Mouse (Mus musculus) liver, postnatal 0 days (tissue): ENCODE measurements around the gene Gm20532. TPM values are rescaled to one million over a fixed set of nuclear protein-coding genes. Genes with fewer than 3 reads are reported as not detected.
A peak's percentile ranks its signal among the peaks of the same experiment; 100 is the strongest.

Experiments
- ATAC-seq: fragments of 200-750 bp; cut with Nextera tagmentation; 2 replicates; pipeline ENCODE4 v1.8.0; 2017; ENCODE audit warnings: mild to moderate bottlenecking, moderate library complexity
- DNase-seq: peaks from one replicate; pipeline ENCODE4 v3.0.0-alpha.2; 2016
- H3K27ac ChIP-seq: fragments of 300-500 bp; sonication (generic); 2 replicates; pipeline ENCODE4 v1.5.1; 2014; ENCODE audit warnings: antibody characterized with exemption, moderate library complexity, mild to moderate bottlenecking, low read depth
- H3K27me3 ChIP-seq: fragments of 300-500 bp; sonication (generic); 2 replicates; pipeline ENCODE4 v1.6.1; 2014; ENCODE audit warnings: low read length, control low read depth, mixed read lengths; ENCODE audit not compliant: insufficient read depth
- H3K36me3 ChIP-seq: fragments of 300-500 bp; sonication (generic); replicated peaks from 2 replicates; pipeline ENCODE4 v1.6.1; 2014; ENCODE audit warnings: mild to moderate bottlenecking, control low read depth, low read length, moderate library complexity, mixed read lengths; ENCODE audit not compliant: insufficient read depth
- H3K4me1 ChIP-seq: fragments of 300-500 bp; sonication (generic); 2 replicates; pipeline ENCODE4 v1.6.1; 2014; ENCODE audit warnings: antibody characterized with exemption, mild to moderate bottlenecking, control low read depth; ENCODE audit not compliant: insufficient read depth
- H3K4me2 ChIP-seq: fragments of 300-500 bp; sonication (generic); 2 replicates; pipeline ENCODE4 v1.6.1; 2014; ENCODE audit warnings: low read depth, mild to moderate bottlenecking, low read length, moderate library complexity, mixed read lengths
- H3K4me3 ChIP-seq: fragments of 300-500 bp; sonication (generic); 2 replicates; pipeline ENCODE4 v1.5.1; 2014; ENCODE audit warnings: low read depth, low read length
- H3K9ac ChIP-seq: fragments of 300-500 bp; sonication (generic); replicated peaks from 2 replicates; pipeline ENCODE4 v1.6.1; 2014; ENCODE audit warnings: mild to moderate bottlenecking, moderate library complexity
- H3K9me3 ChIP-seq: fragments of 300-500 bp; sonication (generic); 2 replicates; pipeline ENCODE4 v1.6.1; 2016; ENCODE audit warnings: mild to moderate bottlenecking, control low read depth, low read length, mixed read lengths
- CTCF ChIP-seq: sonication (generic); IDR thresholded peaks from 2 replicates; pipeline ENCODE4 v1.5.1; 2016; ENCODE audit warnings: antibody characterized with exemption, low read depth
- EP300 ChIP-seq: IDR thresholded peaks from 2 replicates; pipeline ENCODE4 v1.6.1; 2016; ENCODE audit warnings: antibody characterized with exemption, low read depth, mild to moderate bottlenecking
- WGBS: fragments of 180-500 bp; shearing (Covaris S2); extraction: QIAGEN DNeasy Blood & Tissue Kit; methylation state at CpG from one replicate; pipeline ENCODE4 v1.1.7; 2014; ENCODE audit not compliant: insufficient replicate concordance; 5-methylcytosine and 5-hydroxymethylcytosine counted together
- polyA plus RNA-seq: library from polyadenylated mRNA; unstranded; fragments of >200 nt; fragmentation: Nextera tagmentation; extraction: Ambion mirVana; gene quantifications from 2 replicates; pipeline ENCODE4 v1.2.1, GENCODE M21; 2015

Gene Gm20532
- polyA plus RNA-seq, 1 experiment from 2014 or later: not detected

DNA sequence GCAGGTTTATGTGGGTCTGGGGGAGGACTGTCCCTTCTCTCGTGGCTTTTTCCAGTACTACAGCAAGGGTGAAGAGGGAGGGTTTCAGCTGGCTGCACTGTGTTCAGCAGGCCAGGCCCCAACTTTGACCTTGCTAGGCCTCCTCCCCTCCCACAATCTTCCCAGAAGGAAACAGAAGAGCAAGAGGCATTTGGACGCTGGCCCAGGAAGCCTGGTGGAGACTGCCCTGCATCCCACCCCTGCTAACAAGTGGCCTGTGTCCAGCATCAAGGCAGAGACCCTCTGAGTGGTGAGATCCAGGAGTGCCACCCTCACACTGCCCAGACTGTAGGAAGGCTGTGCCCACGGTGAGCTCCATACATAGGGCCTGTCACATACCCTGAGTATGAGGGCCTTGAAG lies 42.2 kb upstream of the Gm20532 start:
- DNase-seq (peak; percentile 36), ATAC-seq (peak; percentile 40)
- peak overlapping the region; percentile 18; the same call in 1 of the 2 replicates for H3K27ac ChIP-seq
- TF ChIP-seq CTCF (no peak), EP300 (no peak)
- no peaks in the 10 kb centered on the region for H3K36me3 ChIP-seq
- H3K9me3 ChIP-seq: no peaks in the 10 kb centered on the region
- peaks cover 12% of the 10 kb centered on the region for H3K4me1 ChIP-seq
- WGBS: 47% methylated on average over 3 of the region's 3 CpGs
- no peaks in the 10 kb centered on the region for H3K27me3 ChIP-seq
- H3K9ac ChIP-seq: no peak overlapping the region
- no peak overlapping the region for H3K4me3 ChIP-seq
- H3K4me2 ChIP-seq: no peak overlapping the region

DNA sequence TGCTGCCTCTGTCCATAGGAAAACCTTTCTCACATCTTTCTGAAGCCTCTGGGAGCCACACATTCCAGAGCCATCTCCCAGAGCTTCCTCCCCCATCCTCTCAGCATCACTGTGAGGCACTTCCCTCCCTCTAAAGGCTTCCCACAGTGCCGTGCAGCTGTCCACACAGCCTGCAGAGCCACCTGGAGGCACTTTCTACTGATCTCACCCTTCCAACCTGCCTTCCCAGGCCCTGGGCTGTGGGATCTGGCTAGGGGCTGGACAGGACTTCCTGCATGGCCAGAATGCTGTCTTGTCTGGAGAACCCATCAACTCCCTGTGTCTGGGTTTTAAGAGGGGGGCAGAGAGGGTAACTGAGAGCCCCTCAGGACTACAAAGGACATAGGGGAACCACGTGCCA lies 39.0 kb upstream of the Gm20532 start:
- no peaks in the 10 kb centered on the region for H3K27me3 ChIP-seq
- DNase-seq: no peak
- TF ChIP-seq CTCF (peak; percentile 49), EP300 (no peak)
- no peaks in the 10 kb centered on the region for H3K9me3 ChIP-seq
- no peak overlapping the region for H3K4me2 ChIP-seq
- no peak overlapping the region for H3K4me3 ChIP-seq
- no peak for ATAC-seq
- WGBS: 37% methylated on average over 2 of the region's 2 CpGs
- H3K4me1 ChIP-seq: peaks cover 34% of the 10 kb centered on the region
- no peaks in the 10 kb centered on the region for H3K36me3 ChIP-seq
- no peak overlapping the region for H3K27ac ChIP-seq
- no peak overlapping the region for H3K9ac ChIP-seq

DNA sequence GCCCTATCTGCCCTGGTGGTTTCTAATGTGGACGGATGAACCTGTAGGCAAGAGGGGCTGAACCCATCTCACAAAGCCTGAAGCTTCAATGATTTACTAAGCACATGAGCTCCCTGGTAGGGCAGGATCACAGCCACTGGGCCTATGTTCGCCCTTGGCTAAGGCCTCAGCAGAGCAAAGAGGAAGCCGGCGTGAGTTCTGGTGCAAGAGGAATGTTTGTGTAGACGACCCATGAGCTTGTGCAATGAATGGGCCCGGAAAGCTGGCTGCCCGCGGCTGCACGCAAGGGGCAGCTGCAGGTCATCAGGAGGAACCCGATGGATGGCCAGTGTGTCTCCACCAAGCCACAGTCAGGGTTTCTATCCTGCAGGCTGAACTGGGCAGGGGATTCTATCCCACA lies 36.6 kb upstream of the Gm20532 start:
- peak; percentile 94 for ATAC-seq
- 20% methylated on average over 10 of the region's 10 CpGs for WGBS
- TF ChIP-seq CTCF: no peak
- TF ChIP-seq EP300: peak; percentile 30; the same call in 1 of the 2 replicates
- H3K4me2 ChIP-seq: no peak overlapping the region
- no peaks in the 10 kb centered on the region for H3K27me3 ChIP-seq
- peaks cover 54% of the 10 kb centered on the region for H3K4me1 ChIP-seq
- peak; percentile 79 for DNase-seq
- no peaks in the 10 kb centered on the region for H3K9me3 ChIP-seq
- H3K9ac ChIP-seq: no peak overlapping the region
- H3K4me3 ChIP-seq: no peak overlapping the region
- H3K27ac ChIP-seq: peak overlapping the region; percentile 80
- no peaks in the 10 kb centered on the region for H3K36me3 ChIP-seq

DNA sequence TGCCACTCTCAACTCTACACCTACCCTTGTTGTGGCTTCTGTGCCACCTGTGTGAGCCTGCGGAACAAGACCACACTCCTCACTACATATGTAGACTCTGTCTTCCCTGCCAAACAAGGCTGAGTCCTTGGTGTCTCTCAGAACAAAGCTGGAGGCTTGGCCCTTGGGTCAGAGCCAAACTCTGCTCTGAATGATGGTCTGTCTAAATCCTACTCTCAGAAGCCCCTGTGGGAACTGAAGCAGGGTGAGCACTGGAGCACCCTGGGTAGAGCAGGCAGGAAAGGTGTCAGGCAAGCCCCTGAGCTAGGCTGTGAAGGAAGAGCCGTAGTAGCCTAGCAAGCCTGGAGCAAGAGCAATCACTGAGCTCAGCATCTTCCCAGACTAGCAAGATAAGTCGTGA lies 36.2 kb upstream of the Gm20532 start:
- DNase-seq (no peak), ATAC-seq (0 out of 2 replicates have a peak, but pooled peaks have one; percentile 3)
- H3K4me3 ChIP-seq: no peak overlapping the region
- TF ChIP-seq EP300: no peak
- no peak for TF ChIP-seq CTCF
- H3K27ac ChIP-seq: peak overlapping the region; percentile 78
- no peaks in the 10 kb centered on the region for H3K9me3 ChIP-seq
- no peak overlapping the region for H3K9ac ChIP-seq
- peaks cover 58% of the 10 kb centered on the region for H3K4me1 ChIP-seq
- no peaks in the 10 kb centered on the region for H3K27me3 ChIP-seq
- 51% methylated on average over 3 of the region's 3 CpGs for WGBS
- H3K4me2 ChIP-seq: no peak overlapping the region
- H3K36me3 ChIP-seq: no peaks in the 10 kb centered on the region

DNA sequence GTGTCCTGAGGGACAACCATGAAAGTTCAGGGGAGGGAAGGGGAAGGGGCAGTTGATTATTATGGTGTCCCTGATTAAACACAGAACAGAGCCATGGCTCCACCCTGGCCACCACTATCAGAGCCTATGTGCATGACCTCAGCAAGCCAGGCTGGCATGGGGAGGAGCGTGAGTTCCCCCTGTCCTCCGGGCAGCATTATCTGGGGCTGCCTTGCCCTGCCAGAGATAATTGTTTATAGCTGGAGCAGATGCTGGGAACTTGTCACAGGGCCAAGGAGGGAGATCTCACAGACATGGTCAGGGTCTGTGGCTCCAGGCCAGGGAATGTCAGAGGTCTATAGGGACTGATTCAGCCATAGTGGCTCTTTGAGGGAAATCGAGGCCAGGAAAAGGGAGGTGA lies 35.7 kb upstream of the Gm20532 start:
- Histone ChIP-seq H3K4me2 (no peak overlapping the region), H3K36me3 (no peaks in the 10 kb centered on the region), H3K27me3 (no peaks in the 10 kb centered on the region), H3K9me3 (no peaks in the 10 kb centered on the region), H3K4me1 (peaks cover 63% of the 10 kb centered on the region), H3K9ac (no peak overlapping the region), H3K4me3 (no peak overlapping the region), H3K27ac (peak overlapping the region; percentile 57; the same call in 1 of the 2 replicates)
- TF ChIP-seq CTCF: no peak
- TF ChIP-seq EP300: no peak
- no peak for DNase-seq
- ATAC-seq: no peak
- 56% methylated on average over 3 of the region's 3 CpGs for WGBS

DNA sequence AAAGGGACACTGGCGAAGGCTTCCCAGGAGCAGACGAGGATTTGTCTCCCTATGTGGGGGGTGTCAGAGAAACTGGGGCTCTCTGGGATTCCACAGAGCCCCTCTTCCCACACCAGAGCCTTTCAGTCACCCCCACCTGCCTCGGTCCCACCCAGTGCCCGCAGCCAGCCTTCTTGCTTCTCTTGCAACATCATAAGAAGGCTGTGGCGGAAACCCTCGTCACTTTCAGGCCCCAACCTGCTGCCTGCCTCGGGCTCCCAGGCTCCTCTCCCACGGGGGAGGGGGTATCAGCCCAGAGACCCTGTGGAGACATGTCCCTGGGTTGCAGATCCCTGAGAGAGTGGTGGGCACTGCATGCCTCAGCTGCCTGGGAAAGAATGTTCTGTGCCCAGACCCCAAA lies 35.0 kb upstream of the Gm20532 start:
- TF ChIP-seq EP300: no peak
- TF ChIP-seq CTCF: no peak
- Histone ChIP-seq H3K4me2 (no peak overlapping the region), H3K9ac (no peak overlapping the region), H3K27me3 (no peaks in the 10 kb centered on the region), H3K36me3 (no peaks in the 10 kb centered on the region), H3K4me3 (no peak overlapping the region), H3K4me1 (peaks cover 69% of the 10 kb centered on the region), H3K9me3 (no peaks in the 10 kb centered on the region), H3K27ac (peak overlapping the region; percentile 57)
- ATAC-seq (no peak), DNase-seq (no peak)
- 37% methylated on average over 8 of the region's 8 CpGs for WGBS

DNA sequence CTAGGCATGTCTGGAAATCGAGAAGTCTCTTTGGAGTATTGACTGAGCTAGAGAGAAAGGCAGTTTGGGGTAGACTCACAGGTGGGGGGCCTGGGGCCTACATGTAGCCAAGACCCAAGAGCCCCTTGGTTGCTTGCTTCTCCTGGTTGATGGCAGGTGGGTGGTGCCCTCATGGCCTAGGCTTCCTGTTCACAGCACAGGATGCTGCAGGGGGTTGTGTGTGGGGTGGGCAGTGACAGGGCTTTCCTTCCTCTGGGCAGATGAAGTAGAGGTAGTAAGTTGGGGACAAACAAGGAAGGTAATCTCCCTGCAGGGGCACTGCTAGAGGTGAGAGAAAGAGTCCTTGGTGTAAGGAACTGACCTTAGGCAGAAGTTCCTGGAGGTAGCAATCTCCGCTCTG lies 34.4 kb upstream of the Gm20532 start:
- 74% methylated on average over 2 of the region's 2 CpGs for WGBS

More for the DNA sequence above, 34.4 kb upstream of the Gm20532 start:
- Histone ChIP-seq H3K27ac (peak overlapping the region; percentile 57), H3K9me3 (no peaks in the 10 kb centered on the region), H3K4me2 (no peak overlapping the region), H3K4me1 (peaks cover 75% of the 10 kb centered on the region), H3K36me3 (no peaks in the 10 kb centered on the region), H3K4me3 (no peak overlapping the region), H3K9ac (no peak overlapping the region), H3K27me3 (no peaks in the 10 kb centered on the region)
- no peak for TF ChIP-seq CTCF
- TF ChIP-seq EP300: no peak
- DNase-seq (no peak), ATAC-seq (no peak)
